Mouse (Mus musculus) hindbrain, embryonic 14.5 days (tissue): ENCODE measurements around the gene Sv2c. TPM values are rescaled to one million over a fixed set of nuclear protein-coding genes. Genes with fewer than 3 reads are reported as not detected.

ENCODE experiments used
- ATAC-seq: fragments of 200-750 bp; cut with Nextera tagmentation; 2 replicates; pipeline ENCODE4 v1.8.0; 2017; ENCODE audit warnings: moderate number of reproducible peaks, mild to moderate bottlenecking, moderate TSS enrichment, moderate library complexity; ENCODE audit not compliant: low FRiP score
- DNase-seq: peaks from one replicate; pipeline ENCODE4 v3.0.0-alpha.2; 2015; ENCODE audit warnings: low spot score
- H3K27ac ChIP-seq: fragments of 300-500 bp; sonication (generic); 2 replicates; pipeline ENCODE4 v1.5.1; 2014; ENCODE audit warnings: mild to moderate bottlenecking, moderate library complexity
- H3K27me3 ChIP-seq: fragments of 300-500 bp; sonication (generic); 2 replicates; pipeline ENCODE4 v1.6.1; 2014; ENCODE audit warnings: mild to moderate bottlenecking, low read length, mixed read lengths; ENCODE audit not compliant: control insufficient read depth, insufficient read depth
- H3K36me3 ChIP-seq: fragments of 300-500 bp; sonication (generic); replicated peaks from 2 replicates; pipeline ENCODE4 v1.6.1; 2014; ENCODE audit not compliant: control insufficient read depth, insufficient read depth
- H3K4me1 ChIP-seq: fragments of 300-500 bp; sonication (generic); replicated peaks from 2 replicates; pipeline ENCODE4 v1.6.1; 2014; ENCODE audit warnings: antibody characterized with exemption, low read length, mixed read lengths; ENCODE audit not compliant: control insufficient read depth, insufficient read depth
- H3K4me2 ChIP-seq: fragments of 300-500 bp; sonication (generic); replicated peaks from 2 replicates; pipeline ENCODE4 v1.6.1; 2014; ENCODE audit warnings: mild to moderate bottlenecking, moderate library complexity
- H3K4me3 ChIP-seq: fragments of 300-500 bp; sonication (generic); replicated peaks from 2 replicates; pipeline ENCODE4 v1.5.1; 2014; ENCODE audit warnings: mild to moderate bottlenecking, low read length
- H3K9ac ChIP-seq: fragments of 300-500 bp; sonication (generic); 2 replicates; pipeline ENCODE4 v1.6.1; 2014
- H3K9me3 ChIP-seq: fragments of 300-500 bp; sonication (generic); 2 replicates; pipeline ENCODE4 v1.6.1; 2016; ENCODE audit warnings: low read length; ENCODE audit not compliant: control insufficient read depth
- WGBS: fragments of 180-500 bp; shearing (Covaris S2); extraction: QIAGEN DNeasy Blood & Tissue Kit; methylation state at CpG from one replicate; pipeline ENCODE4 v1.1.7; 2014; 5-methylcytosine and 5-hydroxymethylcytosine counted together
- polyA plus RNA-seq: library from polyadenylated mRNA; unstranded; fragments of >200 nt; fragmentation: Nextera tagmentation; extraction: Ambion mirVana; gene quantifications from 2 replicates; pipeline ENCODE4 v1.2.1, GENCODE M21; 2014

Sv2c gene
- polyA plus RNA-seq, 1 experiment from 2014 or later: 50.2 TPM

- Histone ChIP-seq H3K4me1 (peaks cover 17% of the 10 kb centered on the region), H3K9me3 (no peaks in the 10 kb centered on the region), H3K27ac (peak overlapping the region; percentile 90), H3K9ac (peak overlapping the region; percentile 72), H3K4me2 (peak overlapping the region; percentile 90), H3K4me3 (peak overlapping the region; percentile 55), H3K36me3 (no peaks in the 10 kb centered on the region), H3K27me3 (peaks cover 15% of the 10 kb centered on the region; the same call in 1 of the 2 replicates)
- WGBS: under 1% methylated on average over 19 of the region's 19 CpGs
- DNase-seq: no peak
- ATAC-seq: no peak
Observed at GRCm38 (mm10) chr13:96131911-96132310, 466 bp downstream of the Sv2c start.

GRCm38 (mm10) chr13:96131050-96131449 lies 1.3 kb downstream of the Sv2c start:
- under 1% methylated on average over 26 of the region's 30 CpGs for WGBS
- H3K4me3 ChIP-seq: peak overlapping the region; percentile 55
- H3K27ac ChIP-seq: peak overlapping the region; percentile 90
- peak overlapping the region; percentile 90 for H3K4me2 ChIP-seq
- H3K4me1 ChIP-seq: peaks cover 17% of the 10 kb centered on the region
- no peaks in the 10 kb centered on the region for H3K9me3 ChIP-seq
- H3K36me3 ChIP-seq: no peaks in the 10 kb centered on the region
- ATAC-seq (peak; percentile 91), DNase-seq (peak; percentile 77)
- peaks cover 15% of the 10 kb centered on the region; the same call in 1 of the 2 replicates for H3K27me3 ChIP-seq
- peak overlapping the region; percentile 72 for H3K9ac ChIP-seq

DNA sequence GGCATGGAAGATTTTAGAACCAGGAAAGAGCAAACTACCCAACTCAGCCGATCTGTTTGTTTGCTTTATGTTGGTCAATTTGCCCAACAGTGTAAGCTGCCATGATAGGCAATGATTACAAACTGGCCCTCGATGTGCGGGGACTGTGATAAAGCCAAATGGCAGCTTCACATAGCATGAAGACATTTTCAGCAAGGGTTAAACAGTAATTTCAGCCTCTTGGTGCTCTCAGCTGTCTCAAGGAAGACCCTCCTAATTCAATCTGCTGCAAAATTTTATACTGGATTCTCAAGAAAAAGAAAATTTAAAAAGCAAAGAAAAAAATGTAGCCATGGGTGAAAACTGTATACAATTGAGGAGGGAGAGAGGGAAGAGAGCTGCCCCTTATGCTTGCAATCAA lies 3.3 kb downstream of the Sv2c start:
- H3K4me1 ChIP-seq: peaks cover 17% of the 10 kb centered on the region
- H3K27me3 ChIP-seq: peaks cover 11% of the 10 kb centered on the region; the same call in 1 of the 2 replicates
- no peaks in the 10 kb centered on the region for H3K36me3 ChIP-seq
- H3K4me3 ChIP-seq: peak overlapping the region; percentile 55
- WGBS: 83% methylated on average over 3 of the region's 3 CpGs
- no peak for ATAC-seq
- peak overlapping the region; percentile 90 for H3K27ac ChIP-seq
- H3K9ac ChIP-seq: peak overlapping the region; percentile 72
- H3K4me2 ChIP-seq: peak overlapping the region; percentile 90
- H3K9me3 ChIP-seq: no peaks in the 10 kb centered on the region
- no peak for DNase-seq

GRCm38 (mm10) chr13:96126669-96127068 lies 5.7 kb downstream of the Sv2c start:
- peaks cover 11% of the 10 kb centered on the region; the same call in 1 of the 2 replicates for H3K27me3 ChIP-seq
- H3K4me1 ChIP-seq: peaks cover 11% of the 10 kb centered on the region
- DNase-seq (no peak), ATAC-seq (no peak)
- no peak overlapping the region for H3K9ac ChIP-seq
- H3K4me2 ChIP-seq: no peak overlapping the region
- H3K9me3 ChIP-seq: no peaks in the 10 kb centered on the region
- no peak overlapping the region for H3K27ac ChIP-seq
- H3K4me3 ChIP-seq: no peak overlapping the region
- WGBS: 84% methylated on average over 6 of the region's 6 CpGs
- no peaks in the 10 kb centered on the region for H3K36me3 ChIP-seq

DNA sequence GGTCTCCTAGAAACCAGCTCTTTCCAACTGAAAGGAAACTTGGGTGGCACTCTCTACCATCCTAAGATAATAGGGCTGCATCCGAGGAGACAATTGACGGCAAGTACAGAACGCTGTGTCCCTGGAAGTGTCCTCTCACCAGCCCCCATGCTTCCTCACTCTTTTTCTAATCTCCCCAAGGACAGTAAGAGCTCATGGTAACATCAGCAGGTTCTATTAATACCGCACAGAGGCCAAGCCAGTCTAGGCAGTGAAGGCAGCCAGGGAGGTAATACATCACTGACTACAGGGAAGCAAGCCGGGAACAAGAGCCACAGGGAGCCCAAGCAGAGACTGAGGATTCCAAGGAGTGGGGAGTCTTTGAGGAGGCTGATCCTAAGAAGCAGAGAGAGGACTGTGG lies 7.4 kb downstream of the Sv2c start:
- DNase-seq (no peak), ATAC-seq (no peak)
- peaks cover 3% of the 10 kb centered on the region for H3K4me1 ChIP-seq
- H3K4me2 ChIP-seq: no peak overlapping the region
- H3K9me3 ChIP-seq: no peaks in the 10 kb centered on the region
- H3K4me3 ChIP-seq: no peak overlapping the region
- peaks cover 3% of the 10 kb centered on the region; the same call in 1 of the 2 replicates for H3K27me3 ChIP-seq
- no peak overlapping the region for H3K27ac ChIP-seq
- WGBS: 53% methylated on average over 5 of the region's 5 CpGs
- no peaks in the 10 kb centered on the region for H3K36me3 ChIP-seq
- H3K9ac ChIP-seq: no peak overlapping the region

- Histone ChIP-seq H3K9me3 (no peaks in the 10 kb centered on the region), H3K4me2 (no peak overlapping the region), H3K27ac (no peak overlapping the region), H3K36me3 (no peaks in the 10 kb centered on the region), H3K4me1 (no peaks in the 10 kb centered on the region; the same call in 1 of the 2 replicates), H3K9ac (no peak overlapping the region), H3K27me3 (no peaks in the 10 kb centered on the region), H3K4me3 (no peak overlapping the region)
- DNase-seq (no peak), ATAC-seq (no peak)
- 85% methylated on average over 2 of the region's 2 CpGs for WGBS
Observed at GRCm38 (mm10) chr13:96112711-96113110, 19.7 kb downstream of the Sv2c start.

DNA sequence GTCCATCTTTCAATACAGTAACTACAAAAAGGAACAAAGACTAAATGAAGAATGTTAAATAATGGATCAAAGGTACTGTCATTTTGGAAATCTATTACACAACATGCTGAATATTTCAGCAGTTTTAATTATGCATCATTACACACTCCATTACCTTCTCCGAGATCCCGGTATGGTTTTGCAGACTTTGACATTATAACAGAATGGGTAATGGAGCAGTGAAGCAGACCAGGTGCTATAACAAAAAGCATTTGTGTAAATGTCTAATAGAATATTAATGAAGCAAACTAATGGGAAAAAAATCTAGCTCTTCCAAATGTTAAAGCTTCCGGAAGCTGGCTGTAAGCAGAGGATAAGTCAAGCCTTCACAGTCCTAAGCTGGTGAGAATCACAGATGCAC lies 21.6 kb downstream of the Sv2c start:
- no peaks in the 10 kb centered on the region for H3K36me3 ChIP-seq
- DNase-seq (peak; percentile 35), ATAC-seq (peak; percentile 34; the same call in 1 of the 2 replicates)
- H3K9me3 ChIP-seq: no peaks in the 10 kb centered on the region
- H3K27me3 ChIP-seq: no peaks in the 10 kb centered on the region
- 28% methylated on average over 3 of the region's 3 CpGs for WGBS
- no peak overlapping the region for H3K4me3 ChIP-seq
- H3K9ac ChIP-seq: no peak overlapping the region
- no peak overlapping the region for H3K4me2 ChIP-seq
- no peaks in the 10 kb centered on the region; the same call in 1 of the 2 replicates for H3K4me1 ChIP-seq
- H3K27ac ChIP-seq: peak overlapping the region; percentile 40; the same call in 1 of the 2 replicates

DNA sequence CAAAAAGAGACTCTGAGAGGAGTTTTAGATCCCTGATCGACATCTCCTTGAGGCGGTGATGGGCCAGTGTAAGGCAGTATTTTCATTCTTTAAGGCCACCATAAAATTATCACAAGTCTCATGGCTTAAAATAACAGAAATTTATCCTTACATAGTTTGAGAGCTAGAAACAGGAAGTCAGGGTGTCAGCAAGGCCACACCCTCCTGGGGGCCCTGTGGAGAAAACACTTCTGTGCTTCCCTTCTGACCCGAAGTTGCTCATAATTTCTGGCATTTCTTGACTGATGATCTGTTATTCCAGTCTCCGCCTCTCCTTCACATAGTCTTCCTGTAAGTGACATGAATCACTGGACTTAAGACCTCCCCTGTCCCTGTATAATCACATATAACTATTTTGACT lies 26.0 kb downstream of the Sv2c start:
- H3K4me2 ChIP-seq: no peak overlapping the region
- no peaks in the 10 kb centered on the region; the same call in 1 of the 2 replicates for H3K4me1 ChIP-seq
- ATAC-seq (no peak), DNase-seq (no peak)
- H3K36me3 ChIP-seq: no peaks in the 10 kb centered on the region
- H3K9ac ChIP-seq: no peak overlapping the region
- WGBS: 87% methylated on average over 4 of the region's 4 CpGs
- H3K27me3 ChIP-seq: no peaks in the 10 kb centered on the region
- H3K4me3 ChIP-seq: no peak overlapping the region
- H3K27ac ChIP-seq: no peak overlapping the region
- no peaks in the 10 kb centered on the region for H3K9me3 ChIP-seq

DNA sequence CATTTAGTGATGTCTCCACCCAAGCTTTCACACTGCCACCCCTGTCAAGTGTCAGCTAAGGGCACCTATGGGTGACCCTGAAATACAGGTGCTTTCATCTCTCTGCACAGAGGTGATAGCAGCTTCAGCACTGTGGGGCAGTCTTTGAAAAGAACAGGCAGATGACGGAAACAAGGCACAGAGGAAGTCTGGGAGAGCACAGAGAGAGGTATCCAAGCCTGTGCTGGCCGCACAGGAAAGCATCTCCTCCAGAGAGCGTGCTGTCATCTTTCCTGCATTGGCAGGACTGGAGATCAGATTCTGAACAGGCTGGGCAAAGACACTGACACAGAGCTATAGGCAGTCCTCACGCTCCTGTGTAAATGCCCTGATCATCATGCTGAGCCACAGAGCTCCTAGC lies 41.4 kb downstream of the Sv2c start:
- Histone ChIP-seq H3K27ac (no peak overlapping the region), H3K4me2 (no peak overlapping the region), H3K4me3 (no peak overlapping the region), H3K4me1 (no peaks in the 10 kb centered on the region), H3K9me3 (no peaks in the 10 kb centered on the region), H3K36me3 (no peaks in the 10 kb centered on the region), H3K27me3 (no peaks in the 10 kb centered on the region), H3K9ac (no peak overlapping the region)
- 67% methylated on average over 4 of the region's 4 CpGs for whole genome bisulfite sequencing
- DNase-seq: no peak
- no peak for ATAC-seq
